Mouse (Mus musculus) neural tube, embryonic 14.5 days (tissue): ENCODE results near the gene Eno4. TPM values are rescaled to one million over a fixed set of nuclear protein-coding genes. Genes with fewer than 3 reads are reported as not detected.
A peak's percentile ranks its signal among the peaks of the same experiment; 100 is the strongest.

Experiments used
- ATAC-seq: fragments of 200-750 bp; cut with Nextera tagmentation; 2 replicates; pipeline ENCODE4 v1.8.0; 2017; ENCODE audit warnings: low read depth, mild to moderate bottlenecking, moderate TSS enrichment, moderate library complexity
- H3K27ac ChIP-seq: fragments of 300-500 bp; sonication (generic); 2 replicates; pipeline ENCODE4 v1.5.1; 2014; ENCODE audit warnings: low read depth, mild to moderate bottlenecking, control low read depth, low read length, moderate library complexity, mixed read lengths
- H3K27me3 ChIP-seq: fragments of 300-500 bp; sonication (generic); 2 replicates; pipeline ENCODE4 v1.6.1; 2014; ENCODE audit warnings: low read length; ENCODE audit not compliant: control insufficient read depth, insufficient read depth
- H3K36me3 ChIP-seq: fragments of 300-500 bp; sonication (generic); 2 replicates; pipeline ENCODE4 v1.6.1; 2014; ENCODE audit warnings: low read length, mixed read lengths; ENCODE audit not compliant: control insufficient read depth, insufficient read depth
- H3K4me1 ChIP-seq: fragments of 300-500 bp; sonication (generic); 2 replicates; pipeline ENCODE4 v1.6.1; 2014; ENCODE audit warnings: low read length; ENCODE audit not compliant: control insufficient read depth, insufficient read depth
- H3K4me2 ChIP-seq: fragments of 300-500 bp; sonication (generic); 2 replicates; pipeline ENCODE4 v1.6.1; 2014; ENCODE audit warnings: mild to moderate bottlenecking, low read depth, low read length, control low read depth
- H3K4me3 ChIP-seq: fragments of 300-500 bp; sonication (generic); 2 replicates; pipeline ENCODE4 v1.5.1; 2014; ENCODE audit warnings: low read depth, low read length, control low read depth, mixed read lengths
- H3K9ac ChIP-seq: fragments of 300-500 bp; sonication (generic); replicated peaks from 2 replicates; pipeline ENCODE4 v1.6.1; 2014; ENCODE audit warnings: low read depth, mild to moderate bottlenecking, control low read depth, low read length, mixed read lengths
- H3K9me3 ChIP-seq: fragments of 300-500 bp; sonication (generic); 2 replicates; pipeline ENCODE4 v1.6.1; 2016; ENCODE audit warnings: low read length; ENCODE audit not compliant: control insufficient read depth
- WGBS: fragments of 180-500 bp; shearing (Covaris S2); extraction: QIAGEN DNeasy Blood & Tissue Kit; methylation state at CpG from one replicate; pipeline ENCODE4 v1.1.7; 2014; 5-methylcytosine and 5-hydroxymethylcytosine counted together
- polyA plus RNA-seq: library from polyadenylated mRNA; unstranded; fragments of >200 nt; fragmentation: Nextera tagmentation; extraction: Ambion mirVana; gene quantifications from 2 replicates; pipeline ENCODE4 v1.2.1, GENCODE M21; 2014

Gene Eno4
- polyA plus RNA-seq, 1 experiment from 2014 or later, result 1.2 TPM

- H3K4me2 ChIP-seq, result peak overlapping the region; percentile 45
- H3K9ac ChIP-seq, result peak overlapping the region; percentile 39; the same call in 1 of the 2 replicates
- no peaks in the 10 kb centered on the region for H3K27me3 ChIP-seq
- peak overlapping the region; percentile 20 for H3K4me3 ChIP-seq
- no peaks in the 10 kb centered on the region for H3K36me3 ChIP-seq
- H3K4me1 ChIP-seq, result no peaks in the 10 kb centered on the region
- ATAC-seq, result peak; percentile 78; the same call in 1 of the 2 replicates
- no peaks in the 10 kb centered on the region for H3K9me3 ChIP-seq
- no peak overlapping the region for H3K27ac ChIP-seq
- WGBS, result 12% methylated on average over 9 of the region's 9 CpGs
These were observed 31.8 kb upstream of the Eno4 start for GRCm38 (mm10) chr19:58911386-58911785.

GRCm38 (mm10) chr19:58913301-58913700, 29.9 kb upstream of the Eno4 start:
- Histone ChIP-seq H3K9me3 (no peaks in the 10 kb centered on the region), H3K27me3 (no peaks in the 10 kb centered on the region), H3K4me2 (no peak overlapping the region), H3K4me1 (no peaks in the 10 kb centered on the region), H3K36me3 (no peaks in the 10 kb centered on the region), H3K9ac (no peak overlapping the region), H3K27ac (no peak overlapping the region), H3K4me3 (no peak overlapping the region)
- WGBS, result 85% methylated on average over 6 of the region's 6 CpGs
- no peak for ATAC-seq

GRCm38 (mm10) chr19:58918597-58918996, 24.6 kb upstream of the Eno4 start:
- Histone ChIP-seq H3K4me3 (no peak overlapping the region), H3K9ac (no peak overlapping the region), H3K27ac (no peak overlapping the region), H3K9me3 (no peaks in the 10 kb centered on the region), H3K36me3 (no peaks in the 10 kb centered on the region), H3K27me3 (no peaks in the 10 kb centered on the region), H3K4me2 (no peak overlapping the region; the same call in 1 of the 2 replicates), H3K4me1 (no peaks in the 10 kb centered on the region)
- ATAC-seq, result no peak
- WGBS, result 26% methylated on average over 11 of the region's 11 CpGs

GRCm38 (mm10) chr19:58919148-58919547, 24.1 kb upstream of the Eno4 start:
- no peaks in the 10 kb centered on the region for H3K9me3 ChIP-seq
- no peaks in the 10 kb centered on the region for H3K27me3 ChIP-seq
- no peaks in the 10 kb centered on the region for H3K36me3 ChIP-seq
- no peak overlapping the region for H3K4me2 ChIP-seq
- no peak overlapping the region for H3K9ac ChIP-seq
- 28% methylated on average over 7 of the region's 7 CpGs for WGBS
- no peaks in the 10 kb centered on the region for H3K4me1 ChIP-seq
- no peak overlapping the region for H3K4me3 ChIP-seq
- no peak for ATAC-seq
- no peak overlapping the region for H3K27ac ChIP-seq

GRCm38 (mm10) chr19:58931081-58931800, 12.0 kb upstream of the Eno4 start:
- no peak overlapping the region for H3K27ac ChIP-seq
- H3K9ac ChIP-seq, result no peak overlapping the region
- no peak overlapping the region for H3K4me3 ChIP-seq
- H3K36me3 ChIP-seq, result no peaks in the 10 kb centered on the region
- peak; percentile 34; the same call in 1 of the 2 replicates for ATAC-seq
- H3K9me3 ChIP-seq, result no peaks in the 10 kb centered on the region
- no peak overlapping the region for H3K4me2 ChIP-seq
- peaks cover 15% of the 10 kb centered on the region for H3K27me3 ChIP-seq
- WGBS, result 19% methylated on average over 16 of the region's 16 CpGs
- H3K4me1 ChIP-seq, result no peaks in the 10 kb centered on the region

- Histone ChIP-seq H3K27me3 (peaks cover 15% of the 10 kb centered on the region), H3K4me1 (no peaks in the 10 kb centered on the region), H3K9me3 (no peaks in the 10 kb centered on the region), H3K36me3 (no peaks in the 10 kb centered on the region), H3K9ac (no peak overlapping the region), H3K4me3 (no peak overlapping the region), H3K4me2 (no peak overlapping the region), H3K27ac (no peak overlapping the region)
- WGBS, result 9% methylated on average over 4 of the region's 4 CpGs
- ATAC-seq, result no peak
These were observed 10.2 kb upstream of the Eno4 start for GRCm38 (mm10) chr19:58933062-58933461.

GRCm38 (mm10) chr19:58945959-58946358, 2.7 kb downstream of the Eno4 start:
- no peak for ATAC-seq
- Histone ChIP-seq H3K4me1 (peaks cover 9% of the 10 kb centered on the region), H3K36me3 (no peaks in the 10 kb centered on the region), H3K27me3 (no peaks in the 10 kb centered on the region), H3K9ac (no peak overlapping the region), H3K27ac (no peak overlapping the region), H3K9me3 (no peaks in the 10 kb centered on the region), H3K4me3 (no peak overlapping the region), H3K4me2 (no peak overlapping the region)
- 88% methylated on average over 7 of the region's 7 CpGs for WGBS

- H3K4me1 ChIP-seq, result no peaks in the 10 kb centered on the region
- no peak overlapping the region for H3K4me2 ChIP-seq
- no peaks in the 10 kb centered on the region for H3K36me3 ChIP-seq
- H3K27ac ChIP-seq, result no peak overlapping the region
- H3K9me3 ChIP-seq, result no peaks in the 10 kb centered on the region
- no peak for ATAC-seq
- no peak overlapping the region for H3K4me3 ChIP-seq
- 93% methylated on average over 3 of the region's 3 CpGs for WGBS
- H3K9ac ChIP-seq, result no peak overlapping the region
- H3K27me3 ChIP-seq, result 0 out of 2 replicates have a peak, but pooled peaks cover 2% of the 10 kb centered on the region
These were observed 8.3 kb downstream of the Eno4 start for GRCm38 (mm10) chr19:58951521-58951920.

GRCm38 (mm10) chr19:58952236-58952635, 9.0 kb downstream of the Eno4 start:
- Histone ChIP-seq H3K27me3 (0 out of 2 replicates have a peak, but pooled peaks cover 2% of the 10 kb centered on the region), H3K9me3 (no peaks in the 10 kb centered on the region), H3K36me3 (no peaks in the 10 kb centered on the region), H3K4me3 (no peak overlapping the region), H3K9ac (no peak overlapping the region), H3K4me1 (no peaks in the 10 kb centered on the region), H3K4me2 (no peak overlapping the region), H3K27ac (no peak overlapping the region)
- ATAC-seq, result no peak
- 84% methylated on average over 12 of the region's 13 CpGs for WGBS
